Mouse (Mus musculus) thymus, adult 2 months (tissue): ENCODE data around the gene Mycl. TPM values are rescaled to one million over a fixed set of nuclear protein-coding genes. Genes with fewer than 3 reads are reported as not detected.

Experiments
- DNase-seq: peaks from one replicate; pipeline ENCODE4 v3.0.0; 2021
- H3K27ac ChIP-seq: fragments of 200-500 bp; 2 replicates; pipeline ENCODE4 v1.5.1; 2012; ENCODE audit warnings: low read length, control low read depth; ENCODE audit not compliant: control insufficient read depth, insufficient read depth
- H3K27me3 ChIP-seq: fragments of 200-500 bp; 2 replicates; pipeline ENCODE4 v1.6.1; 2012; ENCODE audit warnings: mild to moderate bottlenecking, low read length, moderate library complexity, mixed read lengths; ENCODE audit not compliant: control insufficient read depth, insufficient read depth
- H3K36me3 ChIP-seq: fragments of 200-500 bp; 2 replicates; pipeline ENCODE4 v1.6.1; 2012; ENCODE audit warnings: mild to moderate bottlenecking, low read length, moderate library complexity; ENCODE audit not compliant: control insufficient read depth, insufficient read depth
- H3K4me1 ChIP-seq: fragments of 200-500 bp; replicated peaks from 2 replicates; pipeline ENCODE4 v1.6.1; 2012; ENCODE audit warnings: low read length; ENCODE audit not compliant: control insufficient read depth, insufficient read depth
- H3K4me3 ChIP-seq: fragments of 200-500 bp; 2 replicates; pipeline ENCODE4 v1.5.1; 2012; ENCODE audit warnings: mild to moderate bottlenecking, low read length, control low read depth, moderate library complexity; ENCODE audit not compliant: control insufficient read depth, insufficient read depth
- CTCF ChIP-seq: fragments of 200-500 bp; IDR thresholded peaks from 2 replicates; pipeline ENCODE4 v1.5.1; 2012; ENCODE audit warnings: mild to moderate bottlenecking, control low read depth, low read length, moderate library complexity, borderline replicate concordance; ENCODE audit not compliant: control insufficient read depth, poor library complexity, insufficient read depth; ENCODE audit errors: extremely low read depth
- POLR2A ChIP-seq: fragments of 200-500 bp; IDR thresholded peaks from 2 replicates; pipeline ENCODE4 v1.6.1; 2012; ENCODE audit warnings: mild to moderate bottlenecking, low read length, control low read depth, moderate library complexity; ENCODE audit not compliant: control insufficient read depth, poor library complexity, insufficient read depth; ENCODE audit errors: extremely low read depth
- WGBS: fragments of 180-500 bp; shearing (Covaris S2); methylation state at CpG from one replicate; pipeline ENCODE4 v1.1.7; 2018; 5-methylcytosine and 5-hydroxymethylcytosine counted together
- polyA plus RNA-seq: library from polyadenylated mRNA; depleted of rRNA; stranded (reverse); fragments of >200 nt; gene quantifications from 2 replicates; pipeline ENCODE4 v1.2.3, GENCODE M21; 2012; rRNA removed

The Mycl gene
- 4.3 and 5.2 TPM in 2 replicates for polyA plus RNA-seq

- H3K36me3 ChIP-seq, result no peaks in the 10 kb centered on the region
- peaks cover 13% of the 10 kb centered on the region for H3K4me1 ChIP-seq
- no peak within 1 kb of the TSS for H3K27ac ChIP-seq
- peaks cover 9% of the 10 kb centered on the region for H3K27me3 ChIP-seq
- peak within 1 kb of the TSS; percentile 55 for H3K4me3 ChIP-seq
- peak; percentile 90 for DNase-seq
- TF ChIP-seq CTCF (peak; percentile 89), POLR2A (no peak)
- WGBS, result 1% methylated on average over 61 of the region's 69 CpGs
These were observed at the start of gene Mycl for GRCm38 (mm10) chr4:122995404-122996220. TSS of gene Mycl (plus strand) at chr4:122995652.

GRCm38 (mm10) chr4:122947223-122947622 lies 48.2 kb upstream of the Mycl start:
- TF ChIP-seq CTCF, result no peak
- no peak for TF ChIP-seq POLR2A
- no peak for DNase-seq
- no peaks in the 10 kb centered on the region for H3K27me3 ChIP-seq
- H3K27ac ChIP-seq, result no peak overlapping the region
- H3K4me1 ChIP-seq, result no peaks in the 10 kb centered on the region
- no peaks in the 10 kb centered on the region for H3K36me3 ChIP-seq
- no peak overlapping the region for H3K4me3 ChIP-seq
- WGBS, result 74% methylated on average over 3 of the region's 3 CpGs

GRCm38 (mm10) chr4:122949096-122949495 lies 46.4 kb upstream of the Mycl start:
- Histone ChIP-seq H3K4me3 (no peak overlapping the region), H3K36me3 (no peaks in the 10 kb centered on the region), H3K27me3 (no peaks in the 10 kb centered on the region), H3K4me1 (no peaks in the 10 kb centered on the region), H3K27ac (no peak overlapping the region)
- no peak for DNase-seq
- no peak for TF ChIP-seq POLR2A
- no peak for TF ChIP-seq CTCF
- WGBS, result 94% methylated on average over 8 of the region's 8 CpGs

- H3K4me3 ChIP-seq, result no peak overlapping the region; the same call in 1 of the 2 replicates
- no peak overlapping the region for H3K27ac ChIP-seq
These were observed 40.6 kb upstream of the Mycl start for GRCm38 (mm10) chr4:122954680-122955411.

GRCm38 (mm10) chr4:122955412-122956136 lies 39.9 kb upstream of the Mycl start:
- H3K4me3 ChIP-seq, result peak overlapping the region; percentile 27
- DNase-seq, result peak; percentile 88
- TF ChIP-seq CTCF, result no peak
- TF ChIP-seq POLR2A, result no peak; the same call in 1 of the 2 replicates
- H3K36me3 ChIP-seq, result no peaks in the 10 kb centered on the region
- 5% methylated on average over 17 of the region's 17 CpGs for WGBS
- H3K4me1 ChIP-seq, result peaks cover 16% of the 10 kb centered on the region
- H3K27me3 ChIP-seq, result no peaks in the 10 kb centered on the region
- H3K27ac ChIP-seq, result no peak overlapping the region

More at GRCm38 (mm10) chr4:122954680-122955411, 40.6 kb upstream of the Mycl start:
- TF ChIP-seq POLR2A (no peak), CTCF (no peak)
- 71% methylated on average over 5 of the region's 5 CpGs for WGBS
- Histone ChIP-seq H3K4me1 (peaks cover 13% of the 10 kb centered on the region), H3K36me3 (no peaks in the 10 kb centered on the region), H3K27me3 (no peaks in the 10 kb centered on the region)
- no peak for DNase-seq

- H3K27ac ChIP-seq, result no peak overlapping the region
These were observed 39.2 kb upstream of the Mycl start for GRCm38 (mm10) chr4:122956301-122956700.

More at GRCm38 (mm10) chr4:122956301-122956700, 39.2 kb upstream of the Mycl start:
- Histone ChIP-seq H3K4me3 (no peak overlapping the region), H3K4me1 (peaks cover 23% of the 10 kb centered on the region), H3K36me3 (no peaks in the 10 kb centered on the region), H3K27me3 (no peaks in the 10 kb centered on the region)
- TF ChIP-seq POLR2A (no peak), CTCF (no peak)
- DNase-seq, result no peak
- 96% methylated on average over 4 of the region's 6 CpGs for WGBS
